Mouse (Mus musculus): ENCODE results near the gene Adamts1. TPM values are rescaled to one million over a fixed set of nuclear protein-coding genes. Genes with fewer than 3 reads are reported as not detected.

Gene Adamts1
- polyA plus RNA-seq, 1 experiment from 2014 or later, result 7.0 TPM

GRCm38 (mm10) chr16:85781076-85781475 lies 21.8 kb downstream of the Adamts1 start:
- no peaks in the 10 kb centered on the region for H3K9me3 ChIP-seq (ENCODE audit: low read length)
- no peak overlapping the region for H3K4me3 ChIP-seq (ENCODE audit: low read depth, low read length)
- 72% methylated on average over 2 of the region's 2 CpGs for WGBS (ENCODE audit: insufficient replicate concordance)
- no peak overlapping the region for H3K9ac ChIP-seq (replicated peaks)
- no peaks in the 10 kb centered on the region for H3K27me3 ChIP-seq (ENCODE audit: insufficient read depth, low read length)
- ATAC-seq (no peak), DNase-seq (no peak)
- H3K27ac ChIP-seq (ENCODE audit: low read depth), result no peak overlapping the region
- no peaks in the 10 kb centered on the region for H3K4me1 ChIP-seq (ENCODE audit: insufficient read depth)
- TF ChIP-seq EP300 (IDR thresholded peaks at IDR 0.05; ENCODE audit: low read depth) (no peak), CTCF (IDR thresholded peaks at IDR 0.05; ENCODE audit: low read depth) (no peak)
- H3K4me2 ChIP-seq (ENCODE audit: low read depth, low read length), result no peak overlapping the region
- no peaks in the 10 kb centered on the region for H3K36me3 ChIP-seq (replicated peaks; ENCODE audit: insufficient read depth, low read length)

GRCm38 (mm10) chr16:85779775-85780174 lies 23.1 kb downstream of the Adamts1 start:
- no peak overlapping the region for H3K4me2 ChIP-seq (ENCODE audit: low read depth, low read length)
- H3K9ac ChIP-seq (replicated peaks), result no peak overlapping the region
- DNase-seq (no peak), ATAC-seq (no peak)
- H3K4me3 ChIP-seq (ENCODE audit: low read depth, low read length), result no peak overlapping the region
- no peaks in the 10 kb centered on the region for H3K36me3 ChIP-seq (replicated peaks; ENCODE audit: insufficient read depth, low read length)
- no peaks in the 10 kb centered on the region for H3K27me3 ChIP-seq (ENCODE audit: insufficient read depth, low read length)
- no peaks in the 10 kb centered on the region for H3K4me1 ChIP-seq (ENCODE audit: insufficient read depth)
- H3K27ac ChIP-seq (ENCODE audit: low read depth), result no peak overlapping the region
- TF ChIP-seq EP300 (IDR thresholded peaks at IDR 0.05; ENCODE audit: low read depth) (no peak), CTCF (IDR thresholded peaks at IDR 0.05; ENCODE audit: low read depth) (peak; percentile 48)
- no peaks in the 10 kb centered on the region for H3K9me3 ChIP-seq (ENCODE audit: low read length)

GRCm38 (mm10) chr16:85772272-85772671 lies 30.6 kb downstream of the Adamts1 start:
- H3K9ac ChIP-seq (replicated peaks), result no peak overlapping the region
- no peak overlapping the region for H3K4me3 ChIP-seq (ENCODE audit: low read depth, low read length)
- H3K27ac ChIP-seq (ENCODE audit: low read depth), result no peak overlapping the region
- 69% methylated on average over 3 of the region's 3 CpGs for WGBS (ENCODE audit: insufficient replicate concordance)
- no peak for ATAC-seq
- TF ChIP-seq EP300 (IDR thresholded peaks at IDR 0.05; ENCODE audit: low read depth) (no peak), CTCF (IDR thresholded peaks at IDR 0.05; ENCODE audit: low read depth) (no peak)
- no peak for DNase-seq
- no peak overlapping the region for H3K4me2 ChIP-seq (ENCODE audit: low read depth, low read length)
- no peaks in the 10 kb centered on the region for H3K36me3 ChIP-seq (replicated peaks; ENCODE audit: insufficient read depth, low read length)
- no peaks in the 10 kb centered on the region for H3K9me3 ChIP-seq (ENCODE audit: low read length)
- H3K4me1 ChIP-seq (ENCODE audit: insufficient read depth), result no peaks in the 10 kb centered on the region
- no peaks in the 10 kb centered on the region for H3K27me3 ChIP-seq (ENCODE audit: insufficient read depth, low read length)

GRCm38 (mm10) chr16:85767341-85767740 lies 35.6 kb downstream of the Adamts1 start:
- TF ChIP-seq CTCF (IDR thresholded peaks at IDR 0.05; ENCODE audit: low read depth) (no peak), EP300 (IDR thresholded peaks at IDR 0.05; ENCODE audit: low read depth) (no peak)
- WGBS (ENCODE audit: insufficient replicate concordance), result 51% methylated on average over 4 of the region's 4 CpGs
- no peak for ATAC-seq

GRCm38 (mm10) chr16:85765697-85766096 lies 37.2 kb downstream of the Adamts1 start:
- no peaks in the 10 kb centered on the region for H3K27me3 ChIP-seq (ENCODE audit: insufficient read depth, low read length)
- H3K9ac ChIP-seq (replicated peaks), result no peak overlapping the region
- no peak for TF ChIP-seq EP300 (IDR thresholded peaks at IDR 0.05; ENCODE audit: low read depth)
- TF ChIP-seq CTCF (IDR thresholded peaks at IDR 0.05; ENCODE audit: low read depth), result no peak
- no peak overlapping the region for H3K4me2 ChIP-seq (ENCODE audit: low read depth, low read length)
- H3K4me3 ChIP-seq (ENCODE audit: low read depth, low read length), result no peak overlapping the region
- no peaks in the 10 kb centered on the region for H3K9me3 ChIP-seq (ENCODE audit: low read length)
- DNase-seq (no peak), ATAC-seq (no peak)
- no peak overlapping the region for H3K27ac ChIP-seq (ENCODE audit: low read depth)
- H3K36me3 ChIP-seq (replicated peaks; ENCODE audit: insufficient read depth, low read length), result no peaks in the 10 kb centered on the region
- 69% methylated on average over 8 of the region's 8 CpGs for WGBS (ENCODE audit: insufficient replicate concordance)
- H3K4me1 ChIP-seq (ENCODE audit: insufficient read depth), result no peaks in the 10 kb centered on the region

More at GRCm38 (mm10) chr16:85767341-85767740, 35.6 kb downstream of the Adamts1 start:
- Histone ChIP-seq H3K9ac (replicated peaks) (no peak overlapping the region), H3K27ac (ENCODE audit: low read depth) (no peak overlapping the region), H3K4me2 (ENCODE audit: low read depth, low read length) (no peak overlapping the region), H3K4me1 (ENCODE audit: insufficient read depth) (no peaks in the 10 kb centered on the region), H3K27me3 (ENCODE audit: insufficient read depth, low read length) (no peaks in the 10 kb centered on the region), H3K9me3 (ENCODE audit: low read length) (no peaks in the 10 kb centered on the region), H3K4me3 (ENCODE audit: low read depth, low read length) (no peak overlapping the region), H3K36me3 (replicated peaks; ENCODE audit: insufficient read depth, low read length) (no peaks in the 10 kb centered on the region)
- DNase-seq, result no peak

- no peak for TF ChIP-seq CTCF (IDR thresholded peaks at IDR 0.05; ENCODE audit: low read depth)
- no peak for TF ChIP-seq EP300 (IDR thresholded peaks at IDR 0.05; ENCODE audit: low read depth)
- no peak overlapping the region for H3K4me3 ChIP-seq (ENCODE audit: low read depth, low read length)
- WGBS (ENCODE audit: insufficient replicate concordance), result 86% methylated on average over 6 of the region's 6 CpGs
- no peak overlapping the region for H3K27ac ChIP-seq (ENCODE audit: low read depth)
- H3K4me2 ChIP-seq (ENCODE audit: low read depth, low read length), result no peak overlapping the region
- no peaks in the 10 kb centered on the region for H3K9me3 ChIP-seq (ENCODE audit: low read length)
- DNase-seq (no peak), ATAC-seq (no peak)
- H3K9ac ChIP-seq (replicated peaks), result no peak overlapping the region
- H3K27me3 ChIP-seq (ENCODE audit: insufficient read depth, low read length), result no peaks in the 10 kb centered on the region
- no peaks in the 10 kb centered on the region for H3K36me3 ChIP-seq (replicated peaks; ENCODE audit: insufficient read depth, low read length)
- no peaks in the 10 kb centered on the region for H3K4me1 ChIP-seq (ENCODE audit: insufficient read depth)
Measured at GRCm38 (mm10) chr16:85765167-85765566, 37.7 kb downstream of the Adamts1 start.

Measured in liver, postnatal 0 days (tissue).